Mouse (Mus musculus) lung, adult 2 months (tissue): ENCODE measurements at regions not wholly inside any gene's neighbourhood (a gene's known extent, or its start where the extent isn't known, plus 50 kb on each side); places are given as distances from the start of the nearest gene placed in this dataset.

ENCODE experiments used
- CTCF ChIP-seq: fragments of 200-500 bp; IDR thresholded peaks from 2 replicates; pipeline ENCODE4 v1.5.1; 2011; ENCODE audit warnings: mild to moderate bottlenecking, low read length, control low read depth; ENCODE audit not compliant: insufficient read depth
- POLR2A ChIP-seq: fragments of 200-500 bp; IDR thresholded peaks from 2 replicates; pipeline ENCODE4 v1.6.1; 2011; ENCODE audit warnings: low read depth, mild to moderate bottlenecking, control low read depth, low read length, borderline replicate concordance; ENCODE audit errors: extremely low read depth

- no peak for TF ChIP-seq POLR2A
- no peak for TF ChIP-seq CTCF
Observed at GRCm38 (mm10) chr1:189575525-189576240, 112.2 kb downstream of the Cenpf start.
